Mouse (Mus musculus): ENCODE results near the gene Rasal1. TPM values are rescaled to one million over a fixed set of nuclear protein-coding genes. Genes with fewer than 3 reads are reported as not detected.

The Rasal1 gene
- polyA plus RNA-seq, 1 experiment from 2014 or later: 0.15 TPM

GRCm38 (mm10) chr5:120687897-120688296 lies 39.3 kb downstream of the Rasal1 start:
- Histone ChIP-seq H3K27me3 (replicated peaks) (peaks cover 49% of the 10 kb centered on the region), H3K27ac (no peak overlapping the region), H3K4me1 (peaks cover 4% of the 10 kb centered on the region; the same call in 1 of the 2 replicates), H3K4me2 (replicated peaks) (no peak overlapping the region), H3K9ac (no peak overlapping the region), H3K36me3 (no peaks in the 10 kb centered on the region), H3K4me3 (no peak overlapping the region), H3K9me3 (no peaks in the 10 kb centered on the region)
- no peak for ATAC-seq (ENCODE audit: low FRiP score, low read depth)
- WGBS: 85% methylated on average over 5 of the region's 5 CpGs

DNA sequence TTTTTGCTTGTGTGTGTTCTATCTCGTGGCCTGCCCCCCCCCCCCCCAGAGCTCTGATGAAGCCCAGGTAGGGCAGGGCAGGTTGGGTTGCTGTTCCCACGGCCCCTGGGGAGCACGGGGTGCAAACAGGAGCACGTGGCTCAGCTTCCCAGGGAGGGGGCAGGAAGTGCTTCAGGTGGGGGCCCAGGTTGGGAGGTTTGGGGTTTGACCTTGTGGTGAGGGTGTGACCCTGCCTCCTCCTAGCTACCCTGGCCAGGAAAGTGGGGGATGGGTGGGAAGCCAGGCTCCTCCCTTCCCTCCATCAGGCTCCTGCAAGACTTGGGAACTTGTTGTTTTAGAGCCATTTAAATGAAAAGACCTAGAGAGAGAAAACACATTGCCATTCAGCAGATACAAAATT lies 39.8 kb downstream of the Rasal1 start:
- H3K4me1 ChIP-seq: no peaks in the 10 kb centered on the region
- H3K9ac ChIP-seq: no peak overlapping the region
- no peak overlapping the region for H3K4me2 ChIP-seq (replicated peaks)
- WGBS: 54% methylated on average over 4 of the region's 4 CpGs
- H3K36me3 ChIP-seq: no peaks in the 10 kb centered on the region
- peaks cover 49% of the 10 kb centered on the region for H3K27me3 ChIP-seq (replicated peaks)
- H3K27ac ChIP-seq: no peak overlapping the region
- ATAC-seq (ENCODE audit: low FRiP score, low read depth): no peak
- no peaks in the 10 kb centered on the region for H3K9me3 ChIP-seq
- no peak overlapping the region for H3K4me3 ChIP-seq

- peaks cover 11% of the 10 kb centered on the region; the same call in 1 of the 2 replicates for H3K36me3 ChIP-seq
- H3K4me1 ChIP-seq: peaks cover 7% of the 10 kb centered on the region; the same call in 1 of the 2 replicates
- WGBS: 64% methylated on average over 4 of the region's 4 CpGs
- ATAC-seq (ENCODE audit: low FRiP score, low read depth): no peak
- no peak overlapping the region for H3K27ac ChIP-seq
- H3K9me3 ChIP-seq: no peaks in the 10 kb centered on the region
- no peak overlapping the region for H3K4me2 ChIP-seq (replicated peaks)
- H3K4me3 ChIP-seq: no peak overlapping the region
- H3K27me3 ChIP-seq (replicated peaks): peaks cover 49% of the 10 kb centered on the region
- no peak overlapping the region for H3K9ac ChIP-seq
These were observed 41.8 kb downstream of the Rasal1 start for GRCm38 (mm10) chr5:120690417-120690816.

DNA sequence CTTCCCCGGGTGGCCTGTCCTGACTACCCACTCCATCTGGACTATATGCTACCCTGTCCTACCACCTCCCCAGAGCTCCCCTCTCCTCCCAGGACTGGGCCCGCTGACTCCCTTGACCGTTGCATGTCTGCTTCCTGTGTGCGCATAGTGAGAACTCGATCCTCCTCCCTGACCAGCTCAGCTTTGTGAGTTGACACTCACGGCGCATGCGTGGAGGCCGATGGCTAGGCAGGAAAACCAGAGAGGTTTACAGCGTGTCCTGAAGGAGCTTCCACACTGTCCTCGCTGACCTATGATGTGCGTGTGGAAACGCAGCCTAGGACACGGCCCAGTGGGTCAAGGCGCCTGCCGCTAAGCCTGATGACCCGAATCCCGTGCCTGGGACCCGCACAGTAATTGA lies 43.4 kb downstream of the Rasal1 start:
- Histone ChIP-seq H3K36me3 (peaks cover 11% of the 10 kb centered on the region; the same call in 1 of the 2 replicates), H3K4me3 (no peak overlapping the region), H3K9ac (no peak overlapping the region), H3K9me3 (no peaks in the 10 kb centered on the region), H3K4me2 (replicated peaks) (no peak overlapping the region), H3K27me3 (replicated peaks) (peaks cover 63% of the 10 kb centered on the region), H3K4me1 (peaks cover 9% of the 10 kb centered on the region; the same call in 1 of the 2 replicates), H3K27ac (no peak overlapping the region)
- no peak for ATAC-seq (ENCODE audit: low FRiP score, low read depth)
- WGBS: 72% methylated on average over 19 of the region's 19 CpGs

GRCm38 (mm10) chr5:120693931-120694694 lies 45.5 kb downstream of the Rasal1 start:
- no peak for ATAC-seq (ENCODE audit: low FRiP score, low read depth)
- WGBS: 12% methylated on average over 38 of the region's 38 CpGs
- Histone ChIP-seq H3K27ac (no peak overlapping the region), H3K36me3 (peaks cover 11% of the 10 kb centered on the region; the same call in 1 of the 2 replicates), H3K4me3 (peak overlapping the region; percentile 15; the same call in 1 of the 2 replicates), H3K9ac (no peak overlapping the region), H3K4me2 (replicated peaks) (peak overlapping the region; percentile 40), H3K4me1 (peaks cover 28% of the 10 kb centered on the region), H3K9me3 (no peaks in the 10 kb centered on the region), H3K27me3 (replicated peaks) (peaks cover 74% of the 10 kb centered on the region)

DNA sequence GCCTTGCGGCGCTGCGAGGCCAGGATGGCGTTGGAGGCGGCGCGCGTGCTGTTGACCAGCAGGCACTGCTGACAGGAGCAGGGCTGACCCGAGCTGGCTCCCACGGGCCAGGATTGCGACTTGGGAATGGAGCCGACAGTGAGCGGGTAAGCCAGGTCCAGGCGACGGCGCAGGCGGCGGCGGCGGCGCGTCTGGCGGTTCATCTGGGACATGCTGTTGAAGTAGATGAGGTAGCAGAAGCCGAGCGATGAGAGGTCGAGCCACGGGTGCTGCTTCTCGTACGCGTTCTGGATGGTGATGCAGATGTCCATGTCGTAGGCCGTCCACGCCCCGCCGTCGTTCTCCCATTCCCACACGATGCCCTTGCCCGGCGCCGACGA lies 46.1 kb downstream of the Rasal1 start:
- ATAC-seq (ENCODE audit: low FRiP score, low read depth): no peak
- H3K4me3 ChIP-seq: peak overlapping the region; percentile 15; the same call in 1 of the 2 replicates
- no peak overlapping the region for H3K9ac ChIP-seq
- H3K36me3 ChIP-seq: peaks cover 11% of the 10 kb centered on the region; the same call in 1 of the 2 replicates
- H3K27ac ChIP-seq: no peak overlapping the region
- no peaks in the 10 kb centered on the region for H3K9me3 ChIP-seq
- peaks cover 74% of the 10 kb centered on the region for H3K27me3 ChIP-seq (replicated peaks)
- H3K4me2 ChIP-seq (replicated peaks): peak overlapping the region; percentile 40
- peaks cover 33% of the 10 kb centered on the region for H3K4me1 ChIP-seq
- 2% methylated on average over 41 of the region's 41 CpGs for WGBS

DNA sequence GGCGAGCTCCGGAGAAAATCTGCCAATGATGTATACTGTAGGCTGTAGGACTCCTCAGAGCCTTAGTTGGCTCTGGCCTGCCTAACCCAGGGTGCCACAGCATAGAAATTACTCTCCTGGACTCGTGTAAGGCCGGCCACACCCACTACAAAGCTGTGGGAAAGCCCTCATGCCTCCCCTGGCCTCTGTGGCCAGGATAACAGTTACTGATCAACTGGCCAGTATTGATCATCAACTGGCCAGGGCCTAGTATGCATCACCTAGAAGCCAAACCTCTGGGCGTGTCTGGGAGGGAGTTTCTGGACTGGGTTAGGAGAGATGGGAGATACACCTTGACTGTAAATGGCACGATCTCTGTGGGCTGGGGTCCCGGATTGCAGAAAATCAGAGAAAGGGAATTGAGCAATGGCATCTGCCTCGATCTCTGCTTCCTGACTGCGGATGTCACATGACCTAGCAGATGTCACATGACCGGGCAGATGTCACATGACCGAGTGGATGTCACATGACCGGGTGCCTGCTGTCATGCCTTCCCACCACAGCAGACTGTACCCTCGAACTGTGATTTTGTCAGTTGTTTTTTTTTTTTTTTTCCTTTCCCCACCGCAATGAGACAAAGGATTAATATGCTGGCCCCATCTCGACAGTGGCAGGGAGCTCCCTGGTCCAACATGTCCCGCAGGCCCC lies 47.6 kb downstream of the Rasal1 start:
- peaks cover 11% of the 10 kb centered on the region; the same call in 1 of the 2 replicates for H3K36me3 ChIP-seq
- no peak overlapping the region for H3K4me3 ChIP-seq
- WGBS: 74% methylated on average over 16 of the region's 16 CpGs
- H3K9me3 ChIP-seq: no peaks in the 10 kb centered on the region
- H3K27me3 ChIP-seq (replicated peaks): peaks cover 69% of the 10 kb centered on the region
- peaks cover 40% of the 10 kb centered on the region for H3K4me1 ChIP-seq
- H3K4me2 ChIP-seq (replicated peaks): no peak overlapping the region
- no peak overlapping the region for H3K9ac ChIP-seq
- H3K27ac ChIP-seq: no peak overlapping the region
- no peak for ATAC-seq (ENCODE audit: low FRiP score, low read depth)

- Histone ChIP-seq H3K27me3 (replicated peaks) (peaks cover 64% of the 10 kb centered on the region), H3K36me3 (peaks cover 11% of the 10 kb centered on the region; the same call in 1 of the 2 replicates), H3K4me1 (peaks cover 42% of the 10 kb centered on the region), H3K9me3 (no peaks in the 10 kb centered on the region), H3K4me2 (replicated peaks) (no peak overlapping the region), H3K9ac (no peak overlapping the region), H3K27ac (no peak overlapping the region), H3K4me3 (no peak overlapping the region)
- no peak for ATAC-seq (ENCODE audit: low FRiP score, low read depth)
- WGBS: 67% methylated on average over 4 of the region's 4 CpGs
These were observed 48.3 kb downstream of the Rasal1 start for GRCm38 (mm10) chr5:120696865-120697264.

- Histone ChIP-seq H3K4me2 (replicated peaks) (no peak overlapping the region), H3K9me3 (no peaks in the 10 kb centered on the region), H3K4me1 (peaks cover 42% of the 10 kb centered on the region), H3K27me3 (replicated peaks) (peaks cover 58% of the 10 kb centered on the region), H3K36me3 (peaks cover 11% of the 10 kb centered on the region; the same call in 1 of the 2 replicates), H3K4me3 (no peak overlapping the region), H3K9ac (no peak overlapping the region), H3K27ac (no peak overlapping the region)
- no peak for ATAC-seq (ENCODE audit: low FRiP score, low read depth)
- WGBS: 24% methylated on average over 3 of the region's 3 CpGs
These were observed 49.6 kb downstream of the Rasal1 start for GRCm38 (mm10) chr5:120698181-120698580.

GRCm38 (mm10) chr5:120698801-120699391 lies 50.3 kb downstream of the Rasal1 start:
- Histone ChIP-seq H3K9ac (no peak overlapping the region), H3K9me3 (no peaks in the 10 kb centered on the region), H3K27ac (no peak overlapping the region), H3K4me2 (replicated peaks) (peak overlapping the region; percentile 14), H3K36me3 (peaks cover 8% of the 10 kb centered on the region; the same call in 1 of the 2 replicates), H3K27me3 (replicated peaks) (peaks cover 51% of the 10 kb centered on the region), H3K4me3 (no peak overlapping the region), H3K4me1 (peaks cover 44% of the 10 kb centered on the region)
- 26% methylated on average over 16 of the region's 16 CpGs for WGBS
- ATAC-seq (ENCODE audit: low FRiP score, low read depth): no peak

DNA sequence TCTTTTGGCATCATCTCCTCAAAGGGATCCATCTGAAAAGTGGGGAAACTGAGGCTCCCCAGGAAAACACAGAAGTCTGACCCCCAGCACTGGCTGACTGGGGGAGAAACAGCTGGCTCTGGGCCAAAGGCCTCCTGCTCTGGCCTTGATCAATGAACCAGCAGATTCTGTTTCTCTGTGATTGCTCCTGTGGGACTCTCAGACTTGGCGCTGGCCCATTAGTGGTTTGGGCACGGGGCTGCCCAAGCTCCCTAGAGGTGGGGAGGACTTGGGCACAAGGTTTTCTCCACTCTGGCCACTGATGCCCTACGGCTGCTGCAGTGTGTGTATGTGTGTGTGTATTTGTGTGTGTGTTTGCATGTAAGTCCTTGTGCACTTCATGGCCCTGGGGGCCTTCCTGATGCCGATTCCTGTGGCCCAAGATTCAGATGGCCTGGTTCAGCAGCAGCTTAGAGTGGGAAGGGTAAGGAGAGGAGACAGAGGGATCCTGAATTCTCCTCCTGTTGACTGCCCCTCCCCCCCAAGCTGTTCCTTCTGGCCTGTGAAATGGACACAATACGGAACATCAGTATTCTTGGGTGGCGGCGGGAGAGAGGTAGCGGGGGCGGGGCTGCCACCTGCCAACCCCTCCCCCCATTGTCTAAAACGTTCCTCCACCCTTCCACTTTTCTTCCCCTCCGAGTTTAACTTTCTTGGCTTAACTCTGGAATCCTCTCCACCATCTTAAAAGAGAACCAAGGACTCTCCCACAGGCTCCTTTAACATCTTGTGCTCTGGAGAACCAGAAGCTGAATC lies 52.6 kb downstream of the Rasal1 start:
- Histone ChIP-seq H3K4me2 (replicated peaks) (no peak overlapping the region), H3K4me3 (no peak overlapping the region), H3K27ac (no peak overlapping the region), H3K27me3 (replicated peaks) (peaks cover 31% of the 10 kb centered on the region), H3K4me1 (peaks cover 45% of the 10 kb centered on the region), H3K9me3 (no peaks in the 10 kb centered on the region), H3K36me3 (no peaks in the 10 kb centered on the region), H3K9ac (no peak overlapping the region)
- ATAC-seq (ENCODE audit: low FRiP score, low read depth): no peak
- 60% methylated on average over 11 of the region's 11 CpGs for WGBS
